Mouse (Mus musculus): Measurements from ENCODE around the gene Tmem143.

- no peak for TF ChIP-seq CTCF (IDR thresholded peaks at IDR 0.05; ENCODE audit: low read depth, low read length)
- TF ChIP-seq POLR2A (IDR thresholded peaks at IDR 0.05; ENCODE audit: borderline replicate concordance, low read depth, low read length) = no peak
Measured at GRCm38 (mm10) chr7:45917926-45918325, 21.2 kb downstream of the Tmem143 start.

Data from bone marrow macrophage, adult 2 months (primary cell).